Mouse (Mus musculus): Measurements from ENCODE around the gene Pold1.

- TF ChIP-seq EP300 (IDR thresholded peaks at IDR 0.05) (no peak), CTCF (IDR thresholded peaks at IDR 0.05) (no peak)
Measured at GRCm38 (mm10) chr7:44584265-44584804, 35.7 kb upstream of the Pold1 start.

Measured in lung, postnatal 0 days (tissue).